Mouse (Mus musculus) forebrain, embryonic 13.5 days (tissue): ENCODE data around the gene Kazald1. TPM values are rescaled to one million over a fixed set of nuclear protein-coding genes. Genes with fewer than 3 reads are reported as not detected.

ENCODE experiments used
- ATAC-seq: fragments of 200-750 bp; cut with Nextera tagmentation; 2 replicates; pipeline ENCODE4 v1.8.0; 2017
- H3K27ac ChIP-seq: fragments of 300-500 bp; sonication (generic); 2 replicates; pipeline ENCODE4 v1.5.1; 2015; ENCODE audit warnings: inconsistent platforms, mild to moderate bottlenecking, moderate library complexity
- H3K27me3 ChIP-seq: fragments of 300-500 bp; sonication (generic); 2 replicates; pipeline ENCODE4 v1.6.1; 2015; ENCODE audit warnings: mild to moderate bottlenecking, inconsistent platforms
- H3K36me3 ChIP-seq: fragments of 300-500 bp; sonication (generic); 2 replicates; pipeline ENCODE4 v1.6.1; 2015; ENCODE audit warnings: mild to moderate bottlenecking, inconsistent platforms; ENCODE audit not compliant: poor library complexity, severe bottlenecking
- H3K4me1 ChIP-seq: fragments of 300-500 bp; sonication (generic); 2 replicates; pipeline ENCODE4 v1.6.1; 2015; ENCODE audit warnings: inconsistent platforms
- H3K4me2 ChIP-seq: fragments of 300-500 bp; sonication (generic); 2 replicates; pipeline ENCODE4 v1.6.1; 2015; ENCODE audit warnings: inconsistent platforms, mild to moderate bottlenecking, moderate library complexity
- H3K4me3 ChIP-seq: fragments of 300-500 bp; sonication (generic); 2 replicates; pipeline ENCODE4 v1.5.1; 2015; ENCODE audit warnings: mild to moderate bottlenecking, inconsistent platforms
- H3K9ac ChIP-seq: fragments of 300-500 bp; sonication (generic); 2 replicates; pipeline ENCODE4 v1.6.1; 2015; ENCODE audit warnings: mild to moderate bottlenecking, inconsistent platforms
- H3K9me3 ChIP-seq: fragments of 300-500 bp; sonication (generic); replicated peaks from 2 replicates; pipeline ENCODE4 v1.6.1; 2016; ENCODE audit warnings: inconsistent platforms
- WGBS: fragments of 180-500 bp; shearing (Covaris S2); methylation state at CpG from one replicate; pipeline ENCODE4 v1.1.7; 2015; 5-methylcytosine and 5-hydroxymethylcytosine counted together
- polyA plus RNA-seq: library from polyadenylated mRNA; unstranded; fragments of >200 nt; fragmentation: Nextera tagmentation; extraction: Ambion mirVana; gene quantifications from 2 replicates; pipeline ENCODE4 v1.2.1, GENCODE M21; 2015

The Kazald1 gene
- polyA plus RNA-seq, 1 experiment from 2014 or later = 0.46 TPM

GRCm38 (mm10) chr19:45073871-45074542 is 1.0 kb upstream of the Kazald1 start:
- peak; percentile 55 for ATAC-seq
- Histone ChIP-seq H3K27me3 (peaks cover 68% of the 10 kb centered on the region), H3K9ac (peak overlapping the region; percentile 77), H3K4me2 (peak overlapping the region; percentile 99), H3K4me3 (peak overlapping the region; percentile 62), H3K4me1 (peaks cover 25% of the 10 kb centered on the region), H3K9me3 (no peaks in the 10 kb centered on the region), H3K36me3 (no peaks in the 10 kb centered on the region), H3K27ac (peak overlapping the region; percentile 85; the same call in 1 of the 2 replicates)
- 9% methylated on average over 20 of the region's 20 CpGs for WGBS

- Histone ChIP-seq H3K27ac (no peak overlapping the region), H3K36me3 (no peaks in the 10 kb centered on the region), H3K4me1 (peaks cover 40% of the 10 kb centered on the region), H3K9ac (peak overlapping the region; percentile 77), H3K4me3 (peak overlapping the region; percentile 62), H3K27me3 (peaks cover 74% of the 10 kb centered on the region), H3K4me2 (peak overlapping the region; percentile 99), H3K9me3 (no peaks in the 10 kb centered on the region)
- peak; percentile 53; the same call in 1 of the 2 replicates for ATAC-seq
- WGBS = under 1% methylated on average over 32 of the region's 32 CpGs
These were observed 438 bp downstream of the Kazald1 start for GRCm38 (mm10) chr19:45075323-45076035.

GRCm38 (mm10) chr19:45076036-45076575 is 1.1 kb downstream of the Kazald1 start:
- Histone ChIP-seq H3K4me3 (peak overlapping the region; percentile 62), H3K27ac (no peak overlapping the region), H3K9me3 (no peaks in the 10 kb centered on the region), H3K4me1 (peaks cover 46% of the 10 kb centered on the region), H3K9ac (peak overlapping the region; percentile 59; the same call in 1 of the 2 replicates), H3K36me3 (no peaks in the 10 kb centered on the region), H3K27me3 (peaks cover 77% of the 10 kb centered on the region), H3K4me2 (peak overlapping the region; percentile 99)
- ATAC-seq = no peak
- 7% methylated on average over 17 of the region's 17 CpGs for WGBS

GRCm38 (mm10) chr19:45076586-45077510 is 1.8 kb downstream of the Kazald1 start:
- Histone ChIP-seq H3K4me3 (peak overlapping the region; percentile 62), H3K27me3 (peaks cover 77% of the 10 kb centered on the region), H3K4me1 (peaks cover 47% of the 10 kb centered on the region), H3K9me3 (no peaks in the 10 kb centered on the region), H3K27ac (no peak overlapping the region), H3K36me3 (no peaks in the 10 kb centered on the region), H3K9ac (peak overlapping the region; percentile 59), H3K4me2 (peak overlapping the region; percentile 99)
- WGBS = under 1% methylated on average over 55 of the region's 62 CpGs
- ATAC-seq = no peak

GRCm38 (mm10) chr19:45077742-45078645 is 3.0 kb downstream of the Kazald1 start:
- no peaks in the 10 kb centered on the region for H3K36me3 ChIP-seq
- no peak overlapping the region for H3K27ac ChIP-seq
- H3K27me3 ChIP-seq = peaks cover 83% of the 10 kb centered on the region
- no peak overlapping the region for H3K4me3 ChIP-seq
- WGBS = 6% methylated on average over 20 of the region's 20 CpGs
- H3K4me2 ChIP-seq = no peak overlapping the region
- ATAC-seq = no peak
- no peak overlapping the region for H3K9ac ChIP-seq
- H3K9me3 ChIP-seq = no peaks in the 10 kb centered on the region
- H3K4me1 ChIP-seq = peaks cover 47% of the 10 kb centered on the region

GRCm38 (mm10) chr19:45078971-45079764 is 4.1 kb downstream of the Kazald1 start:
- peaks cover 47% of the 10 kb centered on the region for H3K4me1 ChIP-seq

GRCm38 (mm10) chr19:45079769-45080515 is 4.9 kb downstream of the Kazald1 start:
- Histone ChIP-seq H3K4me3 (peak overlapping the region; percentile 33), H3K4me1 (peaks cover 47% of the 10 kb centered on the region), H3K36me3 (no peaks in the 10 kb centered on the region), H3K4me2 (peak overlapping the region; percentile 60), H3K27me3 (peaks cover 93% of the 10 kb centered on the region), H3K27ac (no peak overlapping the region), H3K9ac (peak overlapping the region; percentile 52), H3K9me3 (no peaks in the 10 kb centered on the region)
- under 1% methylated on average over 45 of the region's 45 CpGs for WGBS
- ATAC-seq = peak; percentile 10; the same call in 1 of the 2 replicates

More at GRCm38 (mm10) chr19:45078971-45079764, 4.1 kb downstream of the Kazald1 start:
- peaks cover 88% of the 10 kb centered on the region for H3K27me3 ChIP-seq
- no peak overlapping the region for H3K9ac ChIP-seq
- H3K4me3 ChIP-seq = peak overlapping the region; percentile 33
- no peak overlapping the region for H3K27ac ChIP-seq
- H3K36me3 ChIP-seq = no peaks in the 10 kb centered on the region
- no peaks in the 10 kb centered on the region for H3K9me3 ChIP-seq
- H3K4me2 ChIP-seq = peak overlapping the region; percentile 60
- no peak for ATAC-seq
- 3% methylated on average over 17 of the region's 17 CpGs for WGBS

- ATAC-seq = no peak
- Histone ChIP-seq H3K4me2 (peak overlapping the region; percentile 60), H3K36me3 (no peaks in the 10 kb centered on the region), H3K4me3 (peak overlapping the region; percentile 33), H3K27ac (no peak overlapping the region), H3K27me3 (peaks cover 95% of the 10 kb centered on the region), H3K9ac (peak overlapping the region; percentile 52), H3K4me1 (peaks cover 41% of the 10 kb centered on the region), H3K9me3 (no peaks in the 10 kb centered on the region)
- WGBS = under 1% methylated on average over 17 of the region's 17 CpGs
These were observed 5.7 kb downstream of the Kazald1 start for GRCm38 (mm10) chr19:45080711-45081110.

- Histone ChIP-seq H3K27ac (no peak overlapping the region), H3K4me3 (peak overlapping the region; percentile 33; the same call in 1 of the 2 replicates), H3K4me2 (peak overlapping the region; percentile 60), H3K9ac (no peak overlapping the region), H3K4me1 (peaks cover 35% of the 10 kb centered on the region), H3K9me3 (no peaks in the 10 kb centered on the region), H3K36me3 (no peaks in the 10 kb centered on the region), H3K27me3 (peaks cover 95% of the 10 kb centered on the region)
- WGBS = under 1% methylated on average over 5 of the region's 5 CpGs
- peak; percentile 31; the same call in 1 of the 2 replicates for ATAC-seq
These were observed 6.2 kb downstream of the Kazald1 start for GRCm38 (mm10) chr19:45081279-45081678.
